Mouse (Mus musculus): ENCODE data around the gene Nr4a1.

DNA sequence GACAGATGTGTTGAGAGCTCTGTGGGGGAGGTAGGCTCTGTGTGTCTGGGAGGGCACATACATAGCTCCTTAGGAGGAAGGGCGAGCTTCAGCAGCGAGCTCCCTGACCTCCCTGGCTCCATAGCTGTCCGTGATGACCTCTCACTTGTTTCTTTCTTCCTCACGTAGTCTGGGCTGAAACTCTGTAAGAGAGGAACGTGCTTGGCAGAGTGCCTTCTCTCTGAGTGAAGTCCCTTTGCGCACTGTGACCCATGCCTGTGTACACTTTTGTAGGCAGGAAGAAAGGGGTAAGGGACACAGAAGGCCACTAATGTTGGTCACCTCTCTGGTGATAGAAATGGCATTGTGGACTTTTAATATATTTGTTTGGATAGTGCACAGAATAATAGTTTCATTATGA, 33.3 kb downstream of the Nr4a1 start:
- TF ChIP-seq CTCF (IDR thresholded peaks at IDR 0.05; ENCODE audit: low read depth, low read length) (no peak), GATA1 (IDR thresholded peaks at IDR 0.05; ENCODE audit: borderline replicate concordance, low read length) (no peak), TAL1 (conservative IDR thresholded peaks at IDR 0.05; ENCODE audit: low read depth, low read length) (no peak), POLR2AphosphoS5 (IDR thresholded peaks at IDR 0.05; ENCODE audit: insufficient replicate concordance, low read depth, low read length) (no peak), GATA2 (IDR thresholded peaks at IDR 0.05; ENCODE audit: borderline replicate concordance, low read depth, low read length) (no peak)
